Mouse (Mus musculus) liver, embryonic 15.5 days (tissue): ENCODE results near the gene Fbln1. TPM values are rescaled to one million over a fixed set of nuclear protein-coding genes. Genes with fewer than 3 reads are reported as not detected.

ENCODE experiments used
- ATAC-seq: fragments of 200-750 bp; cut with Nextera tagmentation; 2 replicates; pipeline ENCODE4 v1.8.0; 2017; ENCODE audit warnings: moderate number of reproducible peaks, mild to moderate bottlenecking, moderate library complexity; ENCODE audit not compliant: insufficient read depth
- H3K27ac ChIP-seq: fragments of 300-500 bp; sonication (generic); replicated peaks from 2 replicates; pipeline ENCODE4 v1.5.1; 2015; ENCODE audit warnings: mild to moderate bottlenecking, inconsistent platforms
- H3K27me3 ChIP-seq: fragments of 300-500 bp; sonication (generic); 2 replicates; pipeline ENCODE4 v1.6.1; 2015; ENCODE audit warnings: mild to moderate bottlenecking, inconsistent platforms
- H3K36me3 ChIP-seq: fragments of 300-500 bp; sonication (generic); replicated peaks from 2 replicates; pipeline ENCODE4 v1.6.1; 2015; ENCODE audit warnings: moderate library complexity, mild to moderate bottlenecking, inconsistent platforms
- H3K4me1 ChIP-seq: fragments of 300-500 bp; sonication (generic); replicated peaks from 2 replicates; pipeline ENCODE4 v1.6.1; 2015; ENCODE audit warnings: inconsistent platforms
- H3K4me2 ChIP-seq: fragments of 300-500 bp; sonication (generic); 2 replicates; pipeline ENCODE4 v1.6.1; 2015; ENCODE audit warnings: moderate library complexity, mild to moderate bottlenecking, inconsistent platforms
- H3K4me3 ChIP-seq: fragments of 300-500 bp; sonication (generic); replicated peaks from 2 replicates; pipeline ENCODE4 v1.5.1; 2015; ENCODE audit warnings: mild to moderate bottlenecking, inconsistent platforms
- H3K9ac ChIP-seq: fragments of 300-500 bp; sonication (generic); 2 replicates; pipeline ENCODE4 v1.6.1; 2015; ENCODE audit warnings: moderate library complexity, mild to moderate bottlenecking, inconsistent platforms
- H3K9me3 ChIP-seq: fragments of 300-500 bp; sonication (generic); replicated peaks from 2 replicates; pipeline ENCODE4 v1.6.1; 2016; ENCODE audit warnings: inconsistent platforms
- WGBS: fragments of 180-500 bp; shearing (Covaris S2); methylation state at CpG from one replicate; pipeline ENCODE4 v1.1.7; 2015; ENCODE audit warnings: mixed read lengths; ENCODE audit not compliant: insufficient replicate concordance; 5-methylcytosine and 5-hydroxymethylcytosine counted together
- polyA plus RNA-seq: library from polyadenylated mRNA; unstranded; fragments of >200 nt; fragmentation: Nextera tagmentation; extraction: Ambion mirVana; gene quantifications from 2 replicates; pipeline ENCODE4 v1.2.1, GENCODE M21; 2015

Gene Fbln1
- polyA plus RNA-seq, 1 experiment from 2014 or later: 6.9 TPM

DNA sequence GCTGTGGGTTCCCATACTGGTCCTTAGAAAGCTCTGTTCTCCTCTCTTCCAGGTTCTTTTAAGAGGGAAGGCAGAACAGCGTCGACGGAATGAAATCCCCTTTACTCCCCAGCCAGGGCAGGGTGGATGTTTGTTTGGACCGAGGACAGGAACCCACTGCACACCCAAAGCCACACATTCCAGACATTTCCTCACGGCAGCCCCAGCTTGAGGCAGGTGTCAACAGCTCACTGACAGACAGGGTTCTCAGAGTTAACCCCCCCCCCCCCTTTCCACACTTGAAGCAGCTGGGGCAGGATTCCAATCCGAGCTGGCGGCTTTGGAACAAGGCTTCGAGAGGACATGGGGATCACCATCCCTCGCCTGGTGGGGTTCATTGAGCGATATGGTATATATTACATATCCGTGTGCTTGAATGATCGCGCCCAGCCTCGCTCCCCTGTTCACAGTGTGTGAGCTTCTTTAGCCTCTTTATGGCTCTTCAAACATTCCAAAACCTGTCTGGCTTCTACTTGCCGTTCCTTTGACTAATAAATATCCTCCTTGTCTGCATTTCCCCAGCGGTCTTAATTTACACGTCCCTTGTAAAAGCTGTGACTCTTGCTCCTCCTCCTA lies 92.5 kb downstream of the Fbln1 start:
- Histone ChIP-seq H3K27ac (no peak overlapping the region), H3K4me1 (peaks cover 9% of the 10 kb centered on the region; the same call in 1 of the 2 replicates), H3K4me2 (no peak overlapping the region), H3K27me3 (no peaks in the 10 kb centered on the region), H3K9me3 (no peaks in the 10 kb centered on the region), H3K36me3 (no peaks in the 10 kb centered on the region), H3K9ac (no peak overlapping the region), H3K4me3 (no peak overlapping the region)
- ATAC-seq: no peak
- 58% methylated on average over 17 of the region's 17 CpGs for WGBS

GRCm38 (mm10) chr15:85298946-85299345 lies 93.2 kb downstream of the Fbln1 start:
- Histone ChIP-seq H3K9ac (no peak overlapping the region), H3K4me1 (peaks cover 9% of the 10 kb centered on the region; the same call in 1 of the 2 replicates), H3K27me3 (no peaks in the 10 kb centered on the region), H3K4me3 (no peak overlapping the region), H3K27ac (no peak overlapping the region), H3K36me3 (no peaks in the 10 kb centered on the region), H3K4me2 (no peak overlapping the region), H3K9me3 (no peaks in the 10 kb centered on the region)
- 65% methylated on average over 9 of the region's 9 CpGs for whole genome bisulfite sequencing
- no peak for ATAC-seq

- H3K9me3 ChIP-seq: no peaks in the 10 kb centered on the region
- no peak overlapping the region for H3K4me3 ChIP-seq
- no peak overlapping the region for H3K4me2 ChIP-seq
- H3K9ac ChIP-seq: no peak overlapping the region
- 66% methylated on average over 4 of the region's 4 CpGs for WGBS
- no peak overlapping the region for H3K27ac ChIP-seq
- no peaks in the 10 kb centered on the region for H3K36me3 ChIP-seq
- H3K4me1 ChIP-seq: peaks cover 4% of the 10 kb centered on the region; the same call in 1 of the 2 replicates
- no peak for ATAC-seq
- H3K27me3 ChIP-seq: no peaks in the 10 kb centered on the region
Observed at GRCm38 (mm10) chr15:85303241-85303640, 97.5 kb downstream of the Fbln1 start.

DNA sequence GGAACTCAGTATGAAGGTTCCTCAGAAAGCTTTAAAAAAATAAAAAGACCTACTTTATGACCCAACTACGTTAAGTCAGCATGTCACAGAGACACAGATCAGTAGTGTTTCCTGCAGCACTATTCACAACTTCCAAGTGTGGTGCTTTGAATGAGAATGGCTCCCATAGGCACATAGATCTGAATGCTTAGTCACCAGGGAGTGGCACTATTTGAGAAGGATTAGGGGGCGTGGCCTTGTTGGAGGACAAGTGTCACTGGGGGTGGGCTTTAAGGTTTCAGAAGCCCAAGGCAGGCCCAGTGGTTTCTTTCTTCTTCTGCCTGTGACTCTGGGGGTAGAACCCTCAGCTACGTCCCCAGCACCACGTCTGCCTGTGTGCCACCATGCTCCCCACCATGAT lies 98.2 kb downstream of the Fbln1 start:
- 67% methylated on average over 4 of the region's 4 CpGs for WGBS
- H3K27me3 ChIP-seq: no peaks in the 10 kb centered on the region
- no peak overlapping the region for H3K4me2 ChIP-seq
- no peak overlapping the region for H3K4me3 ChIP-seq
- no peaks in the 10 kb centered on the region for H3K9me3 ChIP-seq
- no peak overlapping the region for H3K9ac ChIP-seq
- no peak for ATAC-seq
- H3K36me3 ChIP-seq: no peaks in the 10 kb centered on the region
- H3K27ac ChIP-seq: no peak overlapping the region
- H3K4me1 ChIP-seq: no peaks in the 10 kb centered on the region

GRCm38 (mm10) chr15:85307061-85307660 lies 101.4 kb downstream of the Fbln1 start:
- ATAC-seq: no peak
- Histone ChIP-seq H3K9me3 (no peaks in the 10 kb centered on the region), H3K27ac (no peak overlapping the region), H3K36me3 (no peaks in the 10 kb centered on the region), H3K4me1 (0 out of 2 replicates have a peak, but pooled peaks cover under 1% of the 10 kb centered on the region), H3K27me3 (no peaks in the 10 kb centered on the region), H3K9ac (no peak overlapping the region), H3K4me2 (no peak overlapping the region), H3K4me3 (no peak overlapping the region)
- 51% methylated on average over 2 of the region's 2 CpGs for WGBS

- Histone ChIP-seq H3K27ac (no peak overlapping the region), H3K36me3 (no peaks in the 10 kb centered on the region), H3K9ac (no peak overlapping the region), H3K9me3 (no peaks in the 10 kb centered on the region), H3K4me1 (0 out of 2 replicates have a peak, but pooled peaks cover 10% of the 10 kb centered on the region), H3K4me2 (no peak overlapping the region), H3K27me3 (no peaks in the 10 kb centered on the region), H3K4me3 (no peak overlapping the region)
- ATAC-seq: no peak
- 53% methylated on average over 10 of the region's 10 CpGs for WGBS
Observed at GRCm38 (mm10) chr15:85311058-85311657, 105.4 kb downstream of the Fbln1 start.

DNA sequence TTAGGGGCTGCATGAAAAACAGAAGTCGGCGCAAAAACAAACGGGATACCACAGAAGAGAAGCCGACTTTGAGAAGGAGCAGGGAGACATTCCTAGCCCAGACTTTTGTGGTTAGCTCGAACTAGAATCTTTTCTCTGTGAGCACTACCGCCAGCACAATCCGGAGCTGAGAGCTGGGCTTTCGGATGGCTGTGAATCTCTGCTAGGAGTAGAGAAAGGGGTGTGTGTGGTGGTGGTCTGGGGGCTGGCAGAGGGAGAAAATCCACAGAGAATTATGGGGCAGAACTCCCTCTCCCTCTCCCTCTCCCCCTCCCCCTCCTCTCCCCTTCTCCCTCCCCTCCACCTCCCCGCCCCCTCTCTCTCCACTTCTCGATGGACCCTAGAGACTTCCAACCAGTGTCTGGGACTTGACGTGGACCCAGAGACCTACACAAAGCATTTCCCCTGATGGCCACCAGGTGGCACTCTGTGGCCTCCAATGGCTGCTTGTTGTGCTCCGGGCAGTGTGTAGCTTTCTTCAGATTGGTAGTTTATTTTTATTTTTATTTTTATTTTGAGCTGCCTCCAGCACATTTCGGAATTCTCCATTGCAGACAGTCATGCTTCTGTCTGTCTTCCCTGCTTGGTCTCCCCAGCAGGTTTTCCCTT lies 109.8 kb downstream of the Fbln1 start:
- Histone ChIP-seq H3K4me3 (no peak overlapping the region), H3K36me3 (no peaks in the 10 kb centered on the region), H3K9me3 (no peaks in the 10 kb centered on the region), H3K4me2 (no peak overlapping the region), H3K27ac (no peak overlapping the region), H3K4me1 (0 out of 2 replicates have a peak, but pooled peaks cover 10% of the 10 kb centered on the region), H3K9ac (no peak overlapping the region), H3K27me3 (no peaks in the 10 kb centered on the region)
- WGBS: 35% methylated on average over 12 of the region's 13 CpGs
- no peak for ATAC-seq

- Histone ChIP-seq H3K27ac (no peak overlapping the region), H3K9me3 (no peaks in the 10 kb centered on the region), H3K9ac (no peak overlapping the region), H3K4me1 (0 out of 2 replicates have a peak, but pooled peaks cover 10% of the 10 kb centered on the region), H3K4me2 (no peak overlapping the region), H3K4me3 (no peak overlapping the region), H3K36me3 (no peaks in the 10 kb centered on the region), H3K27me3 (no peaks in the 10 kb centered on the region)
- 42% methylated on average over 14 of the region's 14 CpGs for WGBS
- ATAC-seq: no peak
Observed at GRCm38 (mm10) chr15:85316342-85317140, 110.8 kb downstream of the Fbln1 start.

DNA sequence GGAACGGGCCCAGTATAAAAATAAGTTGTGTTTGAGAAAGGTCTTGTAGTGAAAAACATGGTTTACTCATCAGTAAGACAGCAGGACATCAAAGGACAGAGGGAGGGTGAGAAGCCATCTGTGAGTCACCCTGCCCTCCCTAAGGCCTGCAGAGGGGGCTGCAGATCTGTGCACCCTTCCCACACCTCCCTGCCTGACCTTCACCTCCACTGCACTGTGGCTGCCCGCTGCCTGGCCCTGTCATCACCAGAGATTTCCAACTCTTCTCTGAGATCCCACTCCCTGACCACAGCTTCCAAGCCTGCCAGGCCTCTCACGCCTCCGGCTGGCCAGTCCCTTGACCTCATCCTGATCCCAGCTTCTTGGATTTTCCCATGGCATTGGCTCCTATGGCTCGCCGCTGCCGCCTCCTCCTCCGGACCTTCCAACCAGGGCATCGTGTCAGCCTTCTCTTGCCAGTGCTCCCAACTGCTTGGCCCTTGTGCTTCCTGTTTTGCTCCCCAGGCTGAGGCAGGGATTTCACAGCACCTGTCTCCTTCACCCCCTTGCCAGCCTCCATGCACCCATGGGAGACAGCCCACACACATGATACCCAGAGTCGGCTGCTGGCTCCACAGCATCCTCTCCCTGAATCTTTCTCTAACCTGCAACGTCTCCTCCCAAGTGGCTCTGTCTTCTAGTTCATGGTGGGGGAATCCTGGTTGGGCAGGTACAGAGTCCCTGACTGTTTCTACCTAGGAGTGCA lies 114.3 kb downstream of the Fbln1 start:
- Histone ChIP-seq H3K9ac (no peak overlapping the region), H3K36me3 (no peaks in the 10 kb centered on the region), H3K4me1 (0 out of 2 replicates have a peak, but pooled peaks cover 5% of the 10 kb centered on the region), H3K4me2 (no peak overlapping the region), H3K4me3 (no peak overlapping the region), H3K27me3 (no peaks in the 10 kb centered on the region), H3K27ac (no peak overlapping the region), H3K9me3 (no peaks in the 10 kb centered on the region)
- no peak for ATAC-seq
- 65% methylated on average over 11 of the region's 11 CpGs for WGBS

- H3K4me2 ChIP-seq: no peak overlapping the region
- no peaks in the 10 kb centered on the region for H3K36me3 ChIP-seq
- peaks cover 8% of the 10 kb centered on the region for H3K4me1 ChIP-seq
- H3K9ac ChIP-seq: no peak overlapping the region
- 72% methylated on average over 4 of the region's 4 CpGs for WGBS
- ATAC-seq: no peak
- no peaks in the 10 kb centered on the region for H3K9me3 ChIP-seq
- no peaks in the 10 kb centered on the region for H3K27me3 ChIP-seq
- no peak overlapping the region for H3K4me3 ChIP-seq
- H3K27ac ChIP-seq: no peak overlapping the region
Observed at GRCm38 (mm10) chr15:85323214-85323613, 117.5 kb downstream of the Fbln1 start.
